Mouse (Mus musculus) c-Kit-positive CD71-positive TER-119-positive erythroid progenitor cells, embryonic 14.5 days (primary cell): ENCODE results near the gene Capn2.

Source experiments
- DNase-seq: peaks from one replicate; pipeline ENCODE4 v3.0.0-alpha.2; 2013; ENCODE audit warnings: low spot score

Capn2 gene

DNA sequence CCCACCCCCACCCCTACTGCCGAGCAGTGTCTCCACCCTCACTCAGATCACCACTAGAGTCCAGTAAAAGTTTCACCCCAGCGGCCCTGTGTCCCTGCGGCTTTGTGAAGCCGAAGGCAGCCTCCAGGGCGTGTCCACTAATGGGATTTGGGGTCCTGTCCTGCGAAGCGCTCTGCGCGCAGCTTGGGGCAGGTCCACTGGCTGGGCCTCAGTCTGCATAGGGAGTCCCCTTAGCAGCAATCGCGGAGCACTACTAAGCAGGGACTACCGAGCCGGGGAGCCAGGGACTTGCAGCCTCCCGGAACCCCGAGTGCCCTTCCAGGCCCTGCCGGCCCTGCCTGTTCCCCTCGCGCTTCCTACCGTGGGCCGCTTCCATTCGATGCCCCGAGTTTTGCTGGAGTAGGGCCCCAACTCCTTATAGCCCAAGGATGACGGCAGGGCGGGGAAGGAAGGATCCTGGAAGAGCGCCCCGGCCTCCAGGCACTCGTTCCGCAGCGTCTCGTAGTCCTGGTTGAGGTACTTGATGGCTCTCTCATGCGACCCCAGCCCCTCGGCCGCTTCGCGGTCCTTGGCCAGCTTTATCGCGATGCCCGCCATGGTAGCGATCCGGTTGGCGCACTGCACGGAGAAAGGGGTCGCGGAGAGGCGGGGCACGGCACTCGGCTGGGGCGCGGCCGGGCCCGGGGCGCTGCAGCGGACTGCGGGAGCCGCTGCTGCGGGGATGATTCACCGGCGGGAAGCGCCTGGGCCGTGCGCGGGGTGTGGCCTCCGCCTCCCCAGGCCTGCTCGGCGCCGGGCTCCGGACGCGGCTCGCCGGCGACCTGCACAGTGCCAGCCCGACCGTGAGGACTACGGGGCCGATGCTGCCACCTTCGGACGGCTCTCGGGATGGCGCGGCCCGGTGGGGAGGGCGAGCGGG is at the start of gene Capn2:
TSS of gene Capn2 (minus strand) at position 851 of the 919 bp plus-strand sequence.
- DNase-seq, result no peak

DNA sequence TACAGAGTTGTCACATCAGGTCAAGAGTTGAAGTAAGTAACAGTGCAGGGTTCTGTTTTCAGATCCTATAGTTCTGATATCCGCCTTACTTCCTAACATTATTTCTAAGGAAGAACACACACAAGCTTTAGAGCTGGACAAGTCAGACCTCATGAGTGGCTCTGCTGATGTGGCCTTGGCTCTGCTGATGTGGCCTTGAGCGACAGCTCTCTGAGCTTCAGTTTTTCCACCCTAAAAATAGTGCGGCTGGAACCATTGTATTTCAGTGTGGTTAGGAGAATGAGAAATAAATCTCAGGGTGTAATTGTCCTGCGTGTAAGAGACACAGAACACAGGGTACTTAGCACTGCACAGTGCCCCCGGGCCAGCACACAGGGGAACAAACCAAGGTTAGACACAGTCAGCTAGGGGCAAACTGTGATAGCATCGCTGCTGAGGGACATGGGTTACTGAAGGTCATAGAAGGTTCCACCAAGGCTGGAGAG is 48.0 kb upstream of the Capn2 start:
- no peak for DNase-seq

DNA sequence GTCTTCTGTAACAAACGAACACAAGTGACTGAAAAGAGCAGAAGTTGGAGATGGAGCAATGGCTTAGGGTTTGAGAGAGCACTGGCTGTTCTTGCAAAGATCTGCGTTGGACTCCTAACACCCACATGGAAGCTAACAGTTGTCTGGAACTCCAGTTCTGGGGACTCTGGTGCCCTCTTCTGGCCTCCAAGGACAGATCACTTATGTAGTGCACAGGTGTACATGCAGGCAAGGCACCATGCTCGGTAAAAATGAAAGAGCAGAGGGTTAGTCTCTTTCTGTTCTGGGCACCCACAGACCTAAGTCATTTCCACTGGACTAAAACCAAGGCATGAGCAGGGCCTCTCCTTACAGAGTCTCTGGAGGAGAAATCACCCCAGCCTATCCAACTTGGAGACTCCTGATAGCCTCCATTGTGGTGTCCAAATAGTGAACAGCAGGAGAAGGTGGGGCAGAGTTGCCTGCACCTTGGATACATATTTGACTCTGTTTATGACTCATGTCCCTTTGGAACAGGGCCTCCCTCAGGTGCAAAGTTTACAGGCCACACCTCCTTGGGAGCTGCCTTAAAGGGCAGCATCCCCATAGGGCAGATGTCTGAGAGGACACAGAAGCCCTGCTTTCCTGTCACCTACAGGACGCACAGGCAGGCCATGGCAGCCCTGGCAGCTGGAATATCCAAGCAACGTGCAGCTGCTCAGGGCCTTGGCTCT is 47.2 kb upstream of the Capn2 start, which contains the start of gene Capn8:
TSS of gene Capn8 (plus strand) at position 600 of the 713 bp plus-strand sequence.
- peak; percentile 16 for DNase-seq

DNA sequence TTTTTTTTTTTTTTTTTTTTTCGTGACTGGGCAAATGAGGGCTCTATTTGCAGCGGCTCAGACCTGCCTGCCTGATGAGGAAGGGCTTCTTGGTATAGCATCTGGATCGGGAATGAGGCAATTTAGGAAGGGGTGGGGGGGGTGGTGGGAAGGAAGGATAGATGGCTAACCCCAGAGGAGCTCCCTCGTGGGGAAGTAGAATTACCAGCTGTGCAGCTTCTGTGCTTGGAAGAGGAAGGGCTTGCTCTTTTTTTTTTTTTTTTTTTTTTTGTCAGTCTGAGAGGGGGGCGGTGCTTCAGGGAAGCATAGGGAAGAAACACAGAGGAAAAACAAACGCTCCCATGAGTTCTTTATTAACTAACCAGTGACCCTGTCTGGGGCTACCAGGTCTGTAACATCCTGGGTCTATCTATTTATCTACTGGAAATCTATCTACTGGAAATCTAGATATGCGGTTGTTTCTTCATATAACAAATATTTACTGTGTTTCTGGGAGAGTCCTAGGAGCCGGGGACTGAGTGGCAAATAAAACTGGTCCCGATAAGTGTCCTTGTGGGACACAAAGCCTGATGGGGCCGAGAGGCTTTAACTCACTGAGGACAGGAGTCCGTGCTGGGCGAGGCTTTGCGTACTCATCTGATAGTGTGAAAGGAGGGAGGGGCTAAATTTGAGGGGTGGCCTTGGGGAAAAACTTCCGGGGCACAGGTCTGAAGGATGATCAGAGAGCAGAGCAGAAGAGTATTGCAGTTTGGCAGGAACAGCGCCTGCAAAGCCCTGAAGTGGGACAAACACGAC is 45.4 kb upstream of the Capn2 start:
- DNase-seq, result no peak

DNA sequence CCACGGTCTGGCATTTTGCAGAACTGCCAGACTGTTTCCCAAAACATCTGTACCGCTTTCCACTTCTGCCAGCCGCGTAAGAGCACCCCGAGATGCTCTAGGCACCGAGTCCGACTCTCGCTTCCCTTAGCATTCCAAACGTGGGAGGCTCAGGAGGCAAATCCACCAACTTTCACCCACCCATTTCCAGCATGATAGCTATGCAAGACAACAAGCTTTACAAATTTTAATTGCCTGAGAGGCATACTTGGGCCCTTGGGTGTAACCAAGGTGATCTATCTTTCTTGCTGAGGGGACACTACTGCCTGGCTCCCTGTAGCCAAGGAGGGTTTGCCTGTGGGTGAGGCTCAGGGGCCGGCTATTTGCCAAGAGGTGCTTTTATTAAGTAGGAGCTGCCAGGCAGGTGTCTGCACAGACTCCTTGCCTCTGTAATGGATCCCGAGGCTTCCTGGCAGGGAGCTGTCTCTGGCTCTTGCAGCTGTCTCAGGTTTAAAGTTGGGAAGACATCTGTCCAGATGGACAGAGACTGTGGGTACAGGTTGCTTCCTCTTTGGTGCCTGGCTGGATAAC is 44.6 kb upstream of the Capn2 start:
- DNase-seq, result no peak

DNA sequence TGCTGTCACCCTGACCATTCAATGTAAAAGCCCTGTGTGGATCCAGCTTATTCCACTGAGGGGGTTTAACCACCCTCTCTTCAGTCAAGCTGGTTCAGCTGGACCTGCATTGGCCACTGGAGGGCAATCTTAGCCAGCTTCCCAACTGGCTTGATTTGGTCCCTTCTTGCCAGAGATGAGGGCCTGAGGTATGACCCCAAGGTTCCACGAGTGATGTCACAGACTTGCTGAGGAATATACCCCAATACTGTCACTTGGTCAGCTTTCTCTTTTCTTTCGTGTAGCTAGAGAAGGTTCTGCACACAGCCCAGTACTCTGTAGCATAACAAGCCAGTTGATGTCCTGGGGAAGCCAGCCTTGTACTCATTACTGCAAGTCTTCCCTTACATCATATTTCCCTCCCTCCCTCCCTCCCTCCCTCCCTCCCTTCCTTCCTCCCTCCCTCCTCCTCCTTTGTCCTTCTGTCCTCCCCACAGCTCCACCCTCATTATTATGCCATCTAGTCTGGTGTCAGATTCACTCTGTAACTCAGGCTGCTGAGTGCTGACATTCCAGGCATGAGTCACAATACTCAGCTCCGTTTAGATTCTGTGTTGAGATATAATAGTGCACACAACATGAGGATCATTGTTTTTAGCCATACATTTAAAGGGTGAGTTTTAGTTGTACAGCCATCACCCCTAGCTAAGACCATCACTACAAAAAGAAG is 43.1 kb upstream of the Capn2 start:
- no peak for DNase-seq

DNA sequence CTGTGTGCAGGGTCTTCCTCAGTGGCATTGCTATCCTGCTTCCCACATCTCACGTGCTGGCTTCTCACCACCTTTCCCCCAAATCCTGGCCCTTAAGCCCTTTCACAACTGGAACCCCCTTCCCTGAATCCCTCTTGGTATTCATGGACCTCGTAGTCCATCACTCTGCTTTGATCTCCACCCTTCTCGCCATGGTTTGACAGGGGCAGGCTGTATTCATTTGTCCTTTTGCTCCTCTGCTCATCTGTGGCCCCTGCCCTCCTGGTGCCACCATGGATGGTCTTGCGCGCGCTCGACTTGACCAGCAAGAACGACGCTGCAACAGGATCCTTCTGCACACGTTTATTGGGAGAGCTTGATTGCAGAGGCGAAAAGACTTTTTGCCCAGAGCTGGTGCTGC is 42.1 kb upstream of the Capn2 start:
- DNase-seq, result no peak

DNA sequence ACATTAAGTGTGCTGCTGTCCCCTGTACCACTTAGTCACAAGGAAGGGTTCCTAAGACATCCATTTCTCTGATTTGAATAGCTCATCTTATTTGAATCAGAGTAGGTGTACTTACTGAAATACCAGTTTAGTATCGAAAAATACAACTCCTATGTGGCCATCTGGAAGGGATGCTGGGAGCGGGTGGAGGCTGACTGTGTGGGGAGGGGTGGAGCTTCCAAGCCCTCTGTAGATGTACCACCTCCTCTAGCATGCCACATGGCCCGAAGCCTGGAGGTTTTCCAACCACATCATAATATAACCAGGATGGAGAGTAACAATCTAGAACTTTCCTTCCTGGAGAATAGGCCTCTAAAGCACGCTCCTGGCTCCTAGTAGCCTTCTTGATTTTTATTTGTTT is 40.9 kb upstream of the Capn2 start:
- DNase-seq, result no peak

DNA sequence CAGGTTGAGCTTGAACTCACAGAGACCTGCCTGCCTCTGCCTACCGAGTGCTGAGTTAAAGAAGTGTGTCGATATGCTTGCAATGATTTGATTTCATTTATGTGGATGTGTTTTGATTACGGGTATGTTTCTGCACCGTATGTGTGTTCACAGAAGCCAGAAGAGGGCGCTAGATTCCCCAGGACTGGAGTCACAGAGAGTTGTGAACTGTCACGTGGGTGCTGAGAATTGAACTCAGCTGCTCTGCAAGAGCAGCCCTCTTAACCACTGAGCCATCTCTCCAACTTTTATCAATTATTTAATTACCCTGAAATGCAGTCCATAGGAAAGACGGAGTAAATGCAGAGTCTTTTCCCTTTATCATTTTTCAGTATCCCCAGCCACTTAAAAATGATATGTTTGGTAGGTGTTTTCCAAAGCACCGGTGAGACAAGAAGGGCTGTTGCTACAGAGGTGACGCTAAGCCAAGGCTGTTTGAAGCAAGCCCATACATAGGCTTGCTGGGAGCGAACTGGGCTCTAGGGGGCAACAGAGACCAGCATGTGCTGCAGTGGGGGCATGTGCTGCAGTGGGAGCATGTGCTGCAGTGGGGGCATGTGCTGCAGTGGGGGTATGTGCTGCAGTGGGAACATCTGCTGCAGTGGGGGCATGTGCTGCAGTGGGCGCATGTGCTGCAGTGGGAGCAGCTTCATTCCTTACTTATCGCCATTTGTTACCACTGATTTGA is 36.4 kb upstream of the Capn2 start:
- DNase-seq, result no peak

DNA sequence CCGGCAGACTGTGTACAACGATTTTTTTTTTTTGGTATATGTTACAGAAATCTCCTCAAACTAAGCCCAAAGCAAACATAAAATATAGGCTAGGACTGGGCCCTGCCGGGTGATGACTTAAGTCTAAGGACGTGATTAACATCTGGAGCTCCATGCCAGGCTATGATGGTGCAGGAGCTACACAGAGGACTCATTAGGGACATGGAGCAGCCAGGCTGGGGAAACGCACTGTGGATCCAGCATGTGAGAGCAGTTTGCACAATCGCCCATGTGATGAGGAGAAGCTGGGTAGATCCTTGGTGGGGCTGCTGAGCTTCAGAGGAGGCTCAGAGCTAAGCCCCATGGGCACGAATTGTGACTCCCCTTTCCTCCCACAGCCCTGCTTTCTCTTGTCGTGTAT is 33.4 kb upstream of the Capn2 start:
- DNase-seq, result no peak

DNA sequence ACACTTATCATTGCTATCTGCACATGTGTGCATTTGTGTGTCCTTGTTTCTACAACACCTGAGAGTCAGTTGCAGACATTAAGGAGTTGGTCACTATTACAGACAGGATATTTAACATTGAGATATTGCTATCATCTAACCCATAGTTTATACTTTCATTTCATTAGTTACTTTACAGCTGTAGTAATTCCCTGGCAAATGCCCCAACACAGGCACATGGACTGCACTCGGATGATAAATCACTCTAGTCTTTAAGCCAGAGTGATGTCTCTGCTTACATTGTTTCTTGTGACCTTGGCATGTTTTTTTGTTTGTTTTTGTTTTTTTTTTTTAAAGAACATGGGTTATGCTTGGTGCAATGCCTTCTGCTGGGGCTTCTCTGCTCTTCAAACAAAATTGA is 26.5 kb upstream of the Capn2 start:
- no peak for DNase-seq

DNA sequence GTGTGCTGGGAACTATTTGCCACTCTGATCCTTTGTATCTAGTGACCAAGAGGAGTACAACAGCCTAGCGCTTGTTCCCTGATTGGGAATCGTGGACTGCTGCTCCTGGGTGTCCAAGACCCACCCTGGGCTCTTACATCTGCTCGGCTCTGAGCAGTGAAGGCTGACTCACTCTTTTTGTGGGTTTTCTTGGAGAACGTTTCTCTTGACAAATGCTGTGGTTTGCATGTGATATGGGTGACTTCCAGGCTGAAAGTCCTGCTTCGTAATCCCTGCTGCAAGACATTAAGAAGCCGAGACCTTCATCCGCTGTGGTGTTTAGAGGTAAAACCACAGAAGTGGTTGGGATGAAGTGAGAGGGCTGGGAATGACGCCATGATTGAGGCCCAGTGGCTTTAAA is 25.7 kb upstream of the Capn2 start:
- no peak for DNase-seq

DNA sequence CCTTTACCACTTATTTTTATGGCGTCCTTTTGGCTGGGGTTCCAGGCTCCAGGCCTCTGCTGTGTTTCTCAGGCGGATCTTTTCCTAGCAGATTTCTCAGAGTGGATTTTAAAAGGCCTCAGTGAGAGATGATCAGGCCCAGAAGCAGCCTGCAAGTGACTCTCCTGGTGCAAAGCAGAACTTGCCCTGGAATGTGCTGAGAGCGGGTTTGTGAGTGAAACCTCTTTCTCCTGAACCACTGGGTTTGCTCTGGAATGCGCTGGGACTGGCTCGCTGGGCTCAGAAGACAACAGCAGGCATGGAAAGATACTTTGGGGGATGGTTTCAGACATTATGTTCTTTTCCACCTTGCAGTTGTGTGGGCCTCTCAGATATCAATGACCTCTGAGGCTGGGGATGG is 24.7 kb upstream of the Capn2 start:
- DNase-seq, result no peak

DNA sequence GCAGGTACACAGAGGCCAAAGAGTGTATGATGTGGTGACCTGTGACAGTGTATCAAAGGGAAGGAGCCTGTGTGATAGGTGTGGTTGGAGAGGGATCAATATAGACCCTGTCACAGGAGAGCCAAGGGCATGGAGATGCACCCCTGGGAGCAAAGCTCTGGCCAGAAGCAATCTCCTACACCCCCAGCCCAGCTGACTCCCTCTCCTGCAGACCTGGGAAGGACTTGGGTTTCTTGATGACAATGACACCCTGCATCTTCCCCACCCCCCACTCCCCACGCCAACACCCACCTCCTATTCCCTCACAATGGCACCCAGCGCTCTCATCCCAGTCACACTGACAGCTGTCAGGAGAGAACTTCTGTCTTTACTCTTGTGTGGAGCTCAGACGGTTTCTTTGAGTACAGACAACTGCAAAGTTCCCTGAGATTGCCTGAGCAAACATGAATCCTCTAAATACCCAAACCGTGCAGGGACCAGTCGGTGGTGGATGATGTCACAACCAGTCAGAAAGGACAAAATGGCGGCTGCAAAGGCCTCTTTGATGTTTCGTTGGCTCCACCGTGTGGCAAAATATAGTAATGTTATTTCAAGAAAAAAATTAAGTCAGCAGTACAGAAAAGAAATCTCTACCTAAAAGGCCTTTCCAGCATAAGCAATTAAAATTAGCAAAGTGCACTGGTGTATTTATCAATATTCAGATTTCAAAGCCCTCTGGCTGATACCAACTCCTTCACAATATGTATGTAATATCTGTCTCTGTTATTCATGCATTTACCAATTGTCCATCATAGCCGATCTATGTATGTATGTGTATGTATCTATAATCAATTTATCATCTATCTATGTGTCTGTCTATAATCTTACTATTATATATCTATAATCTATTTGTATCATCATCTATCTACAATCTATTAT is 21.9 kb upstream of the Capn2 start:
- DNase-seq, result peak; percentile 71

DNA sequence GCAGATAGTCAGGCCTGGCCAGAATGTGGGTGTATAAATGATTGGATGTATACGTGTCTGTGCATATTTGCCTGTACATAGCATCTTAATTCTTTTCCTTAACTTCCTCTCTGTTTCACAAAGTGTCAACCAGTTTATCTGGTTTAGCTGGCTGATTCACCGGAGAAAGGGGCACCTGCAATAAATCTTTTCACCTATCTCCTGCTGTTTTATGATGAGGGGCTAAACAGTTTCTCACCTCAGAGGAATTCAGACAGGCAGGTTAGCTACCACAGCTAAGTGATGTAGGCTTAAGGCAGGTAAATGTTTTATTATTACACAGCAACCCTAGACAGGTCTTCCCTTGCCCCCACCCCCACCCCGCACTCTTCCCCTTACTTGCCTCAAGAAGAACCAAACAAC is 17.7 kb upstream of the Capn2 start:
- DNase-seq, result no peak

DNA sequence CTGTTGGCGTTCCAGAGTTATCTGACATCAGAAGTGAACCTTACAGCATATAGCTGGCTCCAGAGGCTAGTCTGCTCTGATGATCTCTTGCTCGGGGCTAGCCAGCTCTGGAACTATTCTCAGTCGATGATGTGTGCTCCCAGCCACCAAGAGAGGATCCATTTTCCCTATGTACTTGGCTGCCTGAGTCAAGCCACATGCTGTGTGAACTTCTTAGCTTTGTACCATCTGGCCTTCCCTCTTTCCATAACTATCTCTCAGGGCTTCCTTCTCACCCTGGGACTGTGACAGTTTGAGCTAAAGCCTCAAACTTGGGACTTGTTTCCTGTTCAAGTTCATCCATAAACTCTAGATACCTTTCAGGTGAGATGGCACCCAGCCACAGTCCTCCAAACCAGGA is 16.2 kb upstream of the Capn2 start:
- DNase-seq, result no peak

DNA sequence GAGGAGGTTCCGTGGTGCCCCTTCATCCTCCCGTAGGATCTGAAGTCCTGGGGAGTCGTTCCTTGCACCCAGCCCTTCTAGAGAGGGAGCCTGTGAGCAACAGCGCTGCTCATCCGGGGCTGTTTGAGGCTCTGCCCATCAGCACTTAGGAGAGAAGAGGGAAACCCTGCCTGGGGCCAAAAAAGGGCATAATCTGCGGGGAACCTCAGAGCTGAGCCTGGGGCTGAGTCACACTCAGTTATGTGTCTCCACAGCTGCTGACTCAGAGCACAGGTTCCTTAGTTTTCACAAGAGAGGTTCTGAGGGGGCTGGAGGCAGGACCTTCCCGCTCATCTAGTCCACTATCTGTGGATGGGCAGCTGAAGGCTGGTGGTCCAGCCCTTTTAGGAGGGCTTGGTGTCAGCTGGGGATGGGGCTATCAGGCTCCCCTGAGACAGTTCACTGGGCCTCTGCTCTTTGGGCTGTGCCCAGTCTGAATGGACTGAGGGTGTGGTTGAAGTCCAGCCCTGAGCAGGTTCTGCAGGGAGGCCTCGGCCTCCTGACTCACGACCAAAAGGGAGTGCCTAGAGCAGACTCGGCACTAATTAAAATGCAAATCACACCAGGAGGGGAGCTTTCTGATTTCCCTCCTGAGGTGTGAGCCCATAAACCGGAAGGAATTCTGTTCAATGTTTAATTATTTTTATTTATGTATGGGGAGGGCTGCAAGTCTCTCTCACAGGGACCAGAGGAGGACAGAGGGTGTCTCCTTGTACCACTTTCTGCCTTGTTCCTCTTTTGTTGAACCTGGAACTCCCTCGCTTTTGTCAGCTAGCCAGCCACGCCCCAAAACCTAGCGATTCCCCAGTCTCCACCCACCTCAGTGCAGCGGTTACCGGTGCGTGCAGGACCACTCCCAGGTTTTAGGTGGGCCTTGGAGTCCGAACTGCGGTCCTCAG is 10.8 kb upstream of the Capn2 start:
- peak; percentile 14 for DNase-seq

DNA sequence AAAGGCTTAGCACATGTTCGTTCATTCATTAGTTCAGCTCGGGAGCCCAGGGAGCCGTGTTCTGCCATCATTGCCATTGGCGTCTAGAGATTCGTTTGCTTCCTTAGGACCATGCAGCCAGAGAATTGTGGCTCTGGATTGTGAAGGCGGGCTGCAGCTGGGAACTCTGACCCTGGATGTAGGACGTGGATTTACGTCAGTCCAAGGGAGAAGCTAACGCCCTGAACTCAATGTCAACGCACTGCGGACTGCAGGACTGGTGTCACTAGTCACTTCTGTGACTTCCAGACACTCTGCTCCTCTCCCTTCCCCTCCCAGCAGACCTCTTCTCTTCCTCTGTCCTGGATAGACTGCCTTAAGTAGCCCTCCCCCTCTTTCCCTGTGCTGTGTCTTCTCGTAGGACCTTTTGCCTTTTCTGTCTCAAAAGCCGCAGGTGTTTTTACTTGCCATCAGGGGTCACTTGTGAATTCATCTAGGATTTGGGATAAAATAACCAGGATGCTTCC is 9.9 kb upstream of the Capn2 start:
- no peak for DNase-seq
